Mouse (Mus musculus): ENCODE measurements around the gene Nr5a2. TPM values are rescaled to one million over a fixed set of nuclear protein-coding genes. Genes with fewer than 3 reads are reported as not detected.

Gene Nr5a2
- total RNA-seq, 2 experiments from 2014 or later, result not detected

DNA sequence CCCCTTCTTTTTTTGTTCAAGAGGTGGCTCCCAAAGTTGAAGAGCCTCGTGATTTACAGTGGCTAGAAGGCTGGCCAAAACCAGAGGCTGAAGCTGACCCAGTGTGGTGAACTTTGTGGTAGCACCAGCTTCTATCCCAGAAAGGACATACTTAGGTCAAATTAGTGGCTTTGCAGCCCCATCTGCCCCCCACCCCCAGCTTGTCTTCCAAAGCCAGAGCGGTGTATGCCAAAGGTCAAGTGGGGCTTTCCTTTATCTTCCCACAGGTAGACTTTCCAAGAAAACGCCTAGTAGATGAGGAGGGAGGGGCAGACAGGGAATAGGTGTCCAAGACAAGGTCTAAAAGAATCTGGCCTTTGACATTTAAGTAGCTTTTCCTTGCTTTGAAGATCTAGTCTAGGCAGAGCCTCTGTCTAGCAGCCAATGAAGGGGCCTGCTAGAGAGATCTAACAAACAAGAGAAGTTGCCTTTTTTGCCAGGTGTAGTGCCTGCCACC is 9.0 kb downstream of the Nr5a2 start:
- no peak for ATAC-seq (replicated peaks; ENCODE audit: poor library complexity, severe bottlenecking)

DNA sequence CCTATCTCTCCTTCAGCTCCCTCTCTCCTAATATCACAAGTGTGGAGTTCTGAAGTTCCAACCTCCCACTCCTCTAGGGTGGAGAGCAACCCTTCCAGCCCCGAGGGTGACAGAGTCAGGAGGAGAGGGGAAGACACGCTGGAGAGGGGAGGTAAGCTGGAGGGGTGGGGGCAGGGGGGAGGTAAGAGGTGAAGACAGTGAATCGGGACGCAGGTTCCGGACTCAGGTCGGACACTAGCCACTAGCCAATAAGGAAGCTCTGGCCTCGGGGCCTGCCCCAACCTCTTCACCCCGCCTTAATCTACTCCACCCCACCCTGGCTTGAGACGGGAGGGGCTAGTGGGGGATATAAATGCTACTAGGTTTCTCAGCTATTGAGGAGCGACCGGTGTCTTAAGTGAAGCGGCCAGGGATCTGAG is 10.9 kb downstream of the Nr5a2 start:
- ATAC-seq (replicated peaks; ENCODE audit: poor library complexity, severe bottlenecking), result no peak; the same call in 1 of the 2 replicates

DNA sequence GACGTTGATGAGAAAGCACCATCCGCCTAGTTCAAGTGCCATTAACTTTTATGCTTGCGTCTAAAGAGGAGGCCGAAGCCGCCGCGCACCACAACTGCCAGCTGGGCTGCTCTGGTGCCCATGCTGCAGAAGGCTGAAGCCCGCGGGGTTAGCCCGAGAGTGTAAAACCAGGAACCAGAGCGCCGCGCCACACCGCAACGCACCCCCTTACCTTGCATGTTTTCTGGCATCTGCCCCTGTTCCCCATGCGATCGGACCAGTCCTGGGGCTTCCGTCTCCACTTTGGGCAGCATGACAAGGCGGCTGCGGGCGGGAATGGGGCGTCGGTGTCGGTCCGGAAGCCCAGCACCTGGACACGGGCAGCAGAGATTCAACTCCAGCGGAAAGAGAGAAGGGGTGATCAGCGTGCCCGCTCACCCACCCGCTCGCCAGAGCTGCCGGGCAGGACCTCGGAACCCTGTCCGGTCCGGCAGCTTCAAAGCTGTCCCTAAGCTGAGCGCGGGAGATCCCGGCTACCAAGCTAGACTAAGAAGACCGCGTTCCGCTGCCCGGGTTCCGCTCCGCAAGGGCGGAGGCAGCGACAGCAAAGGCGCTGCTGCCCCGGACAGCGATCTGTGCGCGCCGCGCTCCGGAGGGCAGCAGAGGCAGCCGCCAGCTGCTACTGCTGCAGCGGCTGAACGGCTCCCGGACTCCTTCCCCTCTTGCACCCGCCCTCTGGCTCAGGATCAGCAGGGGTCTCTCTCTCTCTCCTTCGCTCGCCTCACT is 11.6 kb downstream of the Nr5a2 start:
- peak; percentile 64 for ATAC-seq (replicated peaks; ENCODE audit: poor library complexity, severe bottlenecking)

DNA sequence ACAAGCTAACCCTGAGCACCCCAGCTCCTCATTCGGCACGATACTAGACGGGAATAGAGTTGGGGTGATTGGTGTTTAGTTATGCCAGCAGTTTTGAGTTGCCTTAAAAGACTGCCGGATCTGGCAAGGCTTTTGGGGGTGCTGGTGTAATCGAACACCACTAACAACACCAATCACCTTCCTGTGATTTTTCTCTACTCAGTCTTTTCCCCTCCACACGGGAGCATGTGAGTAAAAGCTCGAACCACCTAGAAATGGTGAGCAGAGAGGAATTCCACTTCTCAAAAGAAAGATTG is 12.2 kb downstream of the Nr5a2 start:
- ATAC-seq (replicated peaks; ENCODE audit: poor library complexity, severe bottlenecking), result no peak

DNA sequence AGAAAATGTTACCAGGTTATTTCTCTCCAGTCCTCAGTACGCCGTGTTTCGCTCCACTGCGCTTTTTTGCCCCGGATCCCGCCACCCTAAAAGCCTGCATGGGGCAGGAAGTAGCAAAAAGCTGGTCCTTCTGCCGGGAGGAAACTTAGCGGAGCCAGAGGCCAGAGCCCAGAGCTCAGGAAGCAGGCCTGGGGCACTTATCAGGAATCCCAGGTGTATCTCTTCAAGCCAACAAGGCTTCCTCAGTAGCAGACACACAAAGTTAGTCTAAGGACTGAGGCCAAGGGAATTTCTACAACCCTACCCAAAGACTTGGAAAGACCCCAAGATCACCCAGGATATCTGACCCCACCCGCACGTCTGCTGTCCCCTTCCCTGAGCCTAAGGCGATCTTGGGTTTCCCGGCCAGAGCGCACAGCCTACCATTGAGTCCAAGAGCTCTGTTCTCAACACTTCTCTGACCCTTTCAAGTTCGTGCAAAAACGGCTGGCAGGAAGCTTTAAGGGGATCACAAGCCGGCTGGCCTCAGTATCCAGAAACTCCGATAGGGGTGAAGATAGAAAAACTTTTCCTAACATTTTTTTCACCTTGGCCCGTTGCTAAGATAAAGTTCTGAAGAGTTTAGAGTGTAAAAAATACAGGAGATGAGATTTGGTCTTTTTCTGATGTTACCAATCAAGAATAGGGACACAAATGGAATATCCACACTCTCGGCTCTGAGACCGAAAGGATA is 12.7 kb downstream of the Nr5a2 start:
- no peak for ATAC-seq (replicated peaks; ENCODE audit: poor library complexity, severe bottlenecking)

DNA sequence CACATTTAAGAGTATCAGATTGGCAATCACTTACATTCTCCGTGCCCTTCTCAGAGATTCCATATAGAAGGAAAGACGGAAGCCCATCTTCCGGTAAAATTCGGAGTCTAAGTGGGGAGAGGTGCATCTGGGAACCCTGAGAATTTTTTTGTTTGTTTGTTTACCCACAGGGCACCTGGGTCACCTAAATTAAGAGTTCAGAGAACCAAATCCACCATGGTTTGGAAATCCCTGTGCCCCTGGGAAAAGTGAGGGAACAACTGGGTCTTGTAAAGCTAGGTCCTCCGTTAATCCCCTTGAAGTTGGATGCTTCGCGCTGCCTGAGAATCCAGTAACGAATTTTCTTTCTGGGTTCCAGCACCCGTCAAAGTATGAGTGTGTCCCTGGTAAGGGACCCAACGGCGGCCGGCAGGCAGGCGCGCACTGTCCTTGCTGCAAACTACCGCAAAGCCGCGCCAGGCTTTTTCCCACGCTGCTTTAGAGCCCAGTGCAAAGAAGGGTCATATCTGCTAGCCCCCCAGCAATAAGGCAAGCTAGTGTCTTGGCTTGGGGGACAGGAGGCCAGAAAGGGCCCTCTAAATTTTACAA is 13.3 kb downstream of the Nr5a2 start:
- no peak for ATAC-seq (replicated peaks; ENCODE audit: poor library complexity, severe bottlenecking)

DNA sequence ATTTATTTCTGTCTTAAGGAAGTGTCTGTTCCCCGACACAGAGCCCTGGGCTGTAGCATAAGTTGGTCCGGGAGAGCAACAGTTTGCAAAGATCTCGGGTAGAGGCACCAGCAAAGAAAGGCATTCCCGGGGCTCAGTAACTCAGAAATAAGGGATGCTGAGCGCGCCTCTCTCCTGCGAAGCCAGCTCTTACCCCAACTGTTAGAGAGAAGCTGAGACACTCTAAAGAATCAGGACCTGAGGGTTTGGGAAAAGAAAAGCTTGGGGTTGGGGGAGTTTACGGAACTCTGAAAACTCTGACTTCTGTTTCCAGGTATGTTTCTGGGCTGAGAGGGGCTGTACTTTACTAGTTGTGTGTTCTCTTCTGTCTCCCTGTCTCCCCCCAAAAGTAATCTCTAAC is 13.8 kb downstream of the Nr5a2 start:
- no peak for ATAC-seq (replicated peaks; ENCODE audit: poor library complexity, severe bottlenecking)

DNA sequence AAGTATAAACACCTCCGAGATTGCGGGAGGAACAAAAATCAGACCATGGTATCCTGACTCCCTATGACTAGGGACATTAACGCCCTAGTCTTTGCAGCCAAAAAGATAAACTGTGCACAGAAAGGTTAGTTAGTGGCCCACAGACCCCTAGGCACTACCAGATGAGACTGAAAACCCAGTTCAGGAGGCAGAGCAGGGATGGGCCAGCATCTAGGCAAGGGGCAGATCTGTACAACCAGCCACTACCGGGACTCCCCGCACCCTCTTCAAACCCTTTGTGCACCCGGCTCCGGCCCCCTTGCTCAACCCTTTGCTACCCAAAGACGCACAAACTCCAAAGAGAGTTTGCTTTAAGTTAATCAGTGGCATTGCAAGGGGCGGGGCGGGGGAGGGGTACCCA is 14.4 kb downstream of the Nr5a2 start:
- no peak for ATAC-seq (replicated peaks; ENCODE audit: poor library complexity, severe bottlenecking)

DNA sequence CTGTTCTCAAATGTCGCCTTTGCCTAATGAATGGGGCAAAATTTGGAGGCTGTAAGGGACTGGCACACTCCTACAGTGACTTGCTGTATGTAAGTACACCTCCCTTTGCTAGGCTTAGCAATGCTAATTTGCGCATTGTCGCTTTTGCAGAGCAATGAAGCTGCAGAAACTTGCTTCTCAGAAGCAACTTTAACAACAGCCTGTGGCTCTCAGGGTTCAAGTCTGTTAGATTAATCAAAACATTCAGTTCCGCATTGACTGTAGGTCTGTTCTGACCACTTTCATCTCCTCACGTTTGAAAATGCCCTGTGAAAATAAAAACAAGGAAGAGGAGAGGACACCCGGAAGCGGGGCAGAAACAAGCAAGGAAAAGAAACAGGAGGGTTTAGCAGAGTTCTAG is 14.8 kb downstream of the Nr5a2 start:
- ATAC-seq (replicated peaks; ENCODE audit: poor library complexity, severe bottlenecking), result no peak

DNA sequence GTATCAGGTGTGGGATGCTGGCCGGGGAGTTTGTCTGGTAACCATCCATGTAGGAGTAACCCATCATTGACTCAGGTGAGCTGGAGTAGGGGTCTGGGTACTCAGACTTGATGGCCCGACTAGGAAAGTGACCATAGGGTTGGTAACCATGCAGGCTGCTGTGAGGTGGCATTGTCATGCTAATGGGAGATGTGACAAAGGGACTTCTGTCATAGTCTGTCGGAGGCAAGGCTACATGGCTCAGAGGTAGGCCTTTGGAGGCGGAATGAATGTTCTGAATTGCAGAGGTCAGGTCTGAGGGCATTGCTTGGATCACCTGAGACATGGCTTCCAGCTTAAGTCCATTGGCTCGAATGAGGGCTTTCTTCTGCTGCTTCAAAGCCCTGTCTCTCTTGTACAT is 19.6 kb downstream of the Nr5a2 start:
- ATAC-seq (replicated peaks; ENCODE audit: poor library complexity, severe bottlenecking), result no peak

DNA sequence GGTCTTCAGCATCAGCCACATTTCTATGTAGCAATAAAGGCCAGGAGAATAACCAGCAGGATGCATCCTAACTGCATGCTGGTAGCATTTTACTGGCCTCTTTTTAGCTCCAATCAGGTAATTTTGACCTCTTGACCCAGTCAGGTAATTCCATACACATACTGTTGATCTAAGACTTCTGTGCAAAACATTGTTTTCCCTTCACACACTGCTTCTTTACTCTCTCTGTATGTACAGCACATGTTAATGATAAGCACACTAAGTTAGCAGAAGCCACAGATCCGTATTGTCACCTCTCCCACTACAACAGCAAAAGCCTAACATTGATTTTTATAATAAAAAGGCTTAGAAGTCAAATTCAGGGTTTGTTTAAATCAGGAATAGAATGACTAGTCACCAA is 21.0 kb downstream of the Nr5a2 start:
- no peak for ATAC-seq (replicated peaks; ENCODE audit: poor library complexity, severe bottlenecking)

DNA sequence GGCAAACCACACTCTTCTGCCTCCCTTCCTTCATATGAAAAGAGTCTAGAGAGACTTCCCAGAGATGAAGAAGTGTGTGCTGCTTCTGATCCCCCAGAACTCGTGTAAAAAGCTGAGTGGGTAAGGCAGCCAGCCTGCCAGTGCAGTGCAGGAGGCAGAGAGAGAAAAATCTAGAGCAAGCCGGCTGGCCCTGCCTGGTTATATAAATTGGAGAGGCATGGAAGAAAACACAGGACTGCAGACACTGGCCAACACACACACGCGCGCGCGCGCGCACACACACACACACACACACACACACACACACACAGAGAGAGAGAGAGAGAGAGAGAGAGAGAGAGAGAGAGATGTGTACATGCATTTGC is 24.3 kb downstream of the Nr5a2 start:
- ATAC-seq (replicated peaks; ENCODE audit: poor library complexity, severe bottlenecking), result no peak

DNA sequence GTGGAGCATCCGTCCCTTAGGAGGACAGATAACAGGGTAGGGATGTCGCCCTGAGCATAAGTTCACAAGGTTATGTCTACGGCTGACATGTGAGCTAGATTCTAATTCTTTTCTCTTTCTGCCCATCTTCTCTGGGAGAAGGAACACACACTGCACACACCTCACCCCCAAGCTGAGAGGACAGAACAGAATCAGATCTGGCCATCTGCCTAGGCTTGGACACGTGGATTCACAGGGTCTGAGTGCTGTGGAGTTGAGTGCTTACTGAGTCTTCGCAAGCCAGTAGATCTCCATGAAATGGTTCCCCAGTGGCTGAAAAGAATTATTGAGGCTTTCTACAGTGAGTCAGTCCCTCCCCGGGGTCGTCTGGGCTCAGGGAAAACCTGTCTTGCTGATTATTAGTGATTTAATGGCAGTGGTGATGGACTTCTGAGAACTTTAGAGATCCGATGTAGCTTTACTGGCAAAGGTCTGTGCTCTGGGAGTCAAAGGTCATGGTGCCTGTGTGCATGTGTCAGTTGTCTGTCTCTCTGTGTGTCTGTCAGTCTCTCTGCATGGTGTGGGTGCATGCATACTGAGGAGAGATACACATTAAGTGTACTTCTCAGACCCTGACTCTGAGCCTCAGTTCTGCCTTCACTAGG is 24.8 kb downstream of the Nr5a2 start:
- ATAC-seq (replicated peaks; ENCODE audit: poor library complexity, severe bottlenecking), result no peak

DNA sequence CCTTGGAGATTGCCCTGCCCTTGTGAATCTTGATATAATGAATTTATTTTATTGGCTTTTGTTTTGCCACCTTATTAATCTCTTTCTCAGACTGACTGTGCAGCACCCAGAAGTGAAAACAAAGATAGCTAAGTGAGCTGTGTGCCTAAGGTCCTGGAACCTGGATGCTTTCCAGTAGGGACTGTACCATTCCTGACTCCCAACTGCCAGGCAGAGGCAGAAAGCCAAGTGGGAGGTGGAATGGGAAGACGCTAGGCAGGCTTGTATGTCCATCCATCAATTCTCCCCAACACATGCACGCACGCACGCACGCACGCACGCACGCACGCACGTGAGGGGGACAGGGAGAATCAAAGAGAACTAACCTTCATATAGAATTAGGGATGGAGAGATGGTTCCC is 26.2 kb downstream of the Nr5a2 start:
- ATAC-seq (replicated peaks; ENCODE audit: poor library complexity, severe bottlenecking), result no peak

DNA sequence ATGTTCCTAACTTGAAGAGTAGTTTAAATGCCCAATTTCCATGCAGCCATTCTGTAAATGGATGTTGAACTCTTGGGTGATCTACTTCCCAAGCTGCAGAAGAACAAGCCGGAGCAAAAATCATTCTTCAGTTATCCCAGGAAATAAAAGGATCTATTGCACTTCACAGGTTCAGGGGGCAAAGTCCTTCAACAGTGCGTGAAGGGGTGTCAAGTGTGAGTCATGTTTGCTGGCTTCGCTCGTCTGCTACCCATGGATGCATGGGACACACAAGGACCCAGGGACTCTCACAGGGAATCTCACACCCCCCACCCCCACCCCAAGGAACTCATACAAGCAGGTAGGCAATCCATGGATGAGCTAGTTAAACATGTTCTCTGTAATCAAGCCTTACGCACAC is 29.2 kb downstream of the Nr5a2 start:
- ATAC-seq (replicated peaks; ENCODE audit: poor library complexity, severe bottlenecking), result no peak

DNA sequence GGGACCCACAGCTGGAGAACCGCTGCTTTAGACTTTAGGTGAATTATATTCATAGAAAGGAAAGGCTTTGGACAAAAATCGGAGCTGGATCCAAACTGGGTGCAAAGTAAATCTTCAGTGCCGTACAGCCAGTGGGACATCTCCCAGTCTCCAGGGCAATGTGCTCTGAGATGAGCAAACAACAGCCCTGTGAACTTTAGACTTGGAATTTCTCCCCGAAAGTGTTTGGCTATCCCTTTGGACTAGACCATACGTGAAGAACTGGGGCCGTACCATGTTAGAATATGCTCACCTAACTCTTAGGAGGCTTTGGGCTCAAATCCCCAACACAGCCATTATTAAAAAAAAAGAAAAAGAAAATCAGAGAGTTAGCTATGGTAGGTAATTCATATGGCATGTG is 30.5 kb downstream of the Nr5a2 start:
- ATAC-seq (replicated peaks; ENCODE audit: poor library complexity, severe bottlenecking), result no peak

DNA sequence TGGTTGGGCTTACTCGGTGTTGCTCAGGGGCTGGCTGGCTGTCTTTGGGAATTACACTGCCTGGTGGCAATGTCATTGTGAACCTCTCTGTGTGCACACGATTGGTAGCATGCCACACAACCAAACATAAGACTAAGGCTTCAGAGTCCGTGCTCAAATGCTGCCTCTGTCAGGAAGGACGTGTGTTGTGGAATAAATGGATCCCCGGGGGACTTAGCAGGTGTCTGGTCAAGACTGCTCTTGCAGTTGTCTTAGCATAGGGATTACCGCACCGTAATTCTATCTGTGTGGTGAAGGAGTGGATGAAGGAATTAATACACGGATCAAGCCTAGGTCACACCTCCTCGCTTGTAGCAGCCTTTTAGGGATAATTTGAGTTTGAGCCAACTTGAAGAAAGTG is 32.8 kb downstream of the Nr5a2 start:
- no peak for ATAC-seq (replicated peaks; ENCODE audit: poor library complexity, severe bottlenecking)

DNA sequence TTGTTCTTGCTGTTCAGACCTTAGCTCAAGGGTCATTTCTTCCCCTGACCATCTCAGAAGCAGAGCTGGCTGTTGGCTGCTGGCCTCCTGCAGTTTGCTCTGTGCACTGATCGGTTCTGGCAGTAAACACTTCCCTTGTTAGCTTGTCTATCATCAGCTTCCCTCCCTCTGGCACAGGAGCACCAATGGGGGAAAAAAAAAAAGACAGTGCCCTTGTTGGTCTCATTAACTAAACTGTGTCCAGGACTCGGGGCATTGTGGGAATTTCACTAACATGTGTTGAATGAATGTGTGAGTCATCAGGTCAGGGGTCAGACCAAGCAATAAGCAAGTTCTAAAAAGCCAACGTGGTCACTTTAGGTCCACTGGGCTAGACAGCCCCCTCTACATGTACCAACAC is 34.2 kb downstream of the Nr5a2 start:
- no peak for ATAC-seq (replicated peaks; ENCODE audit: poor library complexity, severe bottlenecking)

DNA sequence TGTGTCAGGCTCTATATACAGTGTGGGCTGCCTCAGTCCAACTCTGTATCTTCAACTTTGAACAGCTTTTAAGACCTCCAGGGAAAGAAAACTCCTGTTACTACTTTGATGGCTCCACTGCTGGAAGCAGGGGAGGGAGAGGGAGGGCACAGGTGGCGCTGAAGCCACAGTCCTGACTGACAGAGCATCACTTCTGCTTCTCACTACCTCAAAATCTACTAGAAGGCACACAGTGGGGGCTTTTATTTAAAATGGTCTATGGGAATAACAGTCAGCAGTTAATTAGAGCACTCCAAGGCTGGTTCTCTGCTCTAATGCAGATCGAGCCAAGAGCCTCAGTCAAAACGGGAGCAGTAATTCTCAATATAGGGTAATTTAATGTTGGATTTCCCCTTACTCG is 40.2 kb downstream of the Nr5a2 start:
- ATAC-seq (replicated peaks; ENCODE audit: poor library complexity, severe bottlenecking), result no peak

DNA sequence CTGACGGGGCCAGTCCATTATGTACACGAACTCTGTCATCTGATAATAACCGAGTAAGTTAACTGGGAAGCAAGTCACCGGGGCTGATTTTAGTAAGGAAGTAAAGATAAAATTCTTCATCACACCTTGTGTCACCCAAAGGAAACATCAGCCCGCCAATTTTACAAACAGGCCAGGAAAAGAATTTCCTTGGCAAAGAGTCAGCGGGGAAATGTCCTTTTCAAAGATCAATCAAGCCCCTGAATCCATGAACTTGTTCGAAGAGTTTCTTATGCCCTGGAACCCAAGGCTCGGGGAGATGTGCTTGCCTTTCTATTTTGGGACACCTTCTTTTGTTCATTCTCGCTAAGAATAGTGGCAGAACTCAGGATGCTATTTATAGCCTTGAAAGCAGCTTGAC is 41.5 kb downstream of the Nr5a2 start:
- ATAC-seq (replicated peaks; ENCODE audit: poor library complexity, severe bottlenecking), result no peak

DNA sequence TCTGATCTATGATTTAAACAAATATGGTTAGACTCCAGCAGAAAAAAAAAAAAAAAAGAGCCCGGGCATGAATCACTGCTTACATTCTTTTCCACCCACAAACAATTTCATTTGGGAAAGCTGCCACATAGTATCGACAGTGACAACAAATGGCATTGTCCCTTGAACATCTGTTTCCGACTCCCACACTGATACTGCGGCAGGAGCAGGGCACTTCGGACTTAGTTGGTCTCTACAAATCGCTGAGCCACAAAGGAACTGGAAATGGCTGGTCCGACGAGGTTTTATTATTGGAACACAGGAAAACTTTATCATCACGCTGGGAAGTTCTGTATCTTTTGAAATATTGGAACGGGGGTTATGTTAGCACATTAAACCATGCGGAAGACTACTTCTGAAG is 44.8 kb downstream of the Nr5a2 start:
- no peak for ATAC-seq (replicated peaks; ENCODE audit: poor library complexity, severe bottlenecking)
